ENCODE assay signal across 24 mouse cellular contexts in the genomic region with DNA sequence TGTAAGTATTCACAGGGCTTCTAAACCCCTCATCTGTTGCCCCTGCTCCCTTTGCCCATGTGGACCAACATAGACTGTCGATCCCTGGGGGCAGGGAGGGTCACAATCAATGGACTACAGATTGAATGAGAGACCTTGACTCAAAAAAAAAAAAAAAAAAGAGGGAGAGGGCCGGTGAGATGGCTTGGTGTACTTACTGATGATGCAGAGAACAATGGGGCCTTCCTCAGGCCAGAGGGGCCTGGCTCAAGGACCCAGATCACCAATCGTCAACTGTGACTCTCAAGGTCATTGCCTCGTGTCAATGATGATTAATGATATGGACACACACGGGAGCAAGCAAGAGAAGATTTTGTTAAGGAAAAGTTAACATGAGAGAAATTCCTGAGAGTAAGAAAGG. TPM values are rescaled to one million over a fixed set of nuclear protein-coding genes. Genes with fewer than 3 reads are reported as not detected.
DNase-seq lines count a peak whose midpoint lies in the region; ATAC-seq and TF ChIP-seq lines count a peak whose summit lies in the region.
"Had no signal": no experiment of that assay in that cellular context is flagged by ENCODE, and none has a peak within 500 bp of the region (broad histone marks: within the 10 kb centered on the region; RNA-seq: fewer than 3 reads in every experiment).

No protein-coding gene starts in this region.

- TF ChIP-seq CTCF in forebrain, postnatal 0 days (IDR thresholded peaks at IDR 0.05; ENCODE audit: low read depth) = no peak
- no peak for TF ChIP-seq CTCF in liver, adult 2 months (IDR thresholded peaks at IDR 0.05; ENCODE audit: low read depth, low read length)

- whole genome bisulfite sequencing in forebrain, embryonic 11.5 days = 49% methylated on average over 5 of the region's 5 CpGs
- 48% methylated on average over 5 of the region's 5 CpGs for WGBS in forebrain, postnatal 0 days
- 15% methylated on average over 5 of the region's 5 CpGs for WGBS in liver, adult 2 months
- 37% methylated on average over 5 of the region's 5 CpGs for WGBS in liver, embryonic 11.5 days
- WGBS in midbrain, embryonic 11.5 days = 43% methylated on average over 5 of the region's 5 CpGs
- 42% methylated on average over 5 of the region's 5 CpGs for WGBS in midbrain, embryonic 14.5 days

- no peaks in the 10 kb centered on the region for H3K79me2 ChIP-seq in liver, adult 2 months (ENCODE audit: control insufficient read depth, insufficient read depth, low read length)

- no peaks in the 10 kb centered on the region for H3K4me1 ChIP-seq in forebrain, embryonic 11.5 days (replicated peaks; ENCODE audit: control insufficient read depth, insufficient read depth, low read length)
- no peaks in the 10 kb centered on the region for H3K4me1 ChIP-seq in forebrain, postnatal 0 days (ENCODE audit: insufficient read depth)
- peaks cover 27% of the 10 kb centered on the region for H3K4me1 ChIP-seq in liver, adult 2 months (ENCODE audit: control insufficient read depth, insufficient read depth, low read length)
- no peaks in the 10 kb centered on the region for H3K4me1 ChIP-seq in liver, embryonic 11.5 days (replicated peaks; ENCODE audit: control insufficient read depth, insufficient read depth, low read length)
- H3K4me1 ChIP-seq in midbrain, embryonic 11.5 days (ENCODE audit: control insufficient read depth, insufficient read depth, low read length) = no peaks in the 10 kb centered on the region
- H3K4me1 ChIP-seq in midbrain, embryonic 14.5 days (ENCODE audit: control insufficient read depth, insufficient read depth, low read length) = no peaks in the 10 kb centered on the region
- H3K4me1 ChIP-seq: embryonic facial prominence, embryonic 10.5 days; embryonic facial prominence, embryonic 12.5 days; forebrain, embryonic 13.5 days had no signal

- no peak for ATAC-seq in forebrain, embryonic 11.5 days (replicated peaks; ENCODE audit: low FRiP score)
- no peak for ATAC-seq in forebrain, postnatal 0 days
- no peak for ATAC-seq in liver, embryonic 11.5 days (replicated peaks; ENCODE audit: low FRiP score)
- ATAC-seq in midbrain, embryonic 11.5 days (ENCODE audit: low FRiP score) = no peak
- ATAC-seq in midbrain, embryonic 14.5 days (ENCODE audit: low FRiP score, low TSS enrichment) = no peak
- ATAC-seq: activated CD4-positive, CD25-positive, alpha-beta regulatory T cell, adult 4 months; forebrain, embryonic 13.5 days; forebrain, embryonic 16.5 days; Patski had no signal

- H3K27ac ChIP-seq in forebrain, embryonic 11.5 days (ENCODE audit: low read depth, low read length) = no peak overlapping the region
- H3K27ac ChIP-seq in forebrain, postnatal 0 days (ENCODE audit: low read depth, low read length) = no peak overlapping the region
- peak overlapping the region; percentile 89 for H3K27ac ChIP-seq in liver, adult 2 months (replicated peaks; ENCODE audit: insufficient read depth, low read depth, low read length)
- H3K27ac ChIP-seq in liver, embryonic 11.5 days (ENCODE audit: low read depth, low read length) = no peak overlapping the region
- no peak overlapping the region for H3K27ac ChIP-seq in midbrain, embryonic 11.5 days (ENCODE audit: low read depth, low read length)
- no peak overlapping the region for H3K27ac ChIP-seq in midbrain, embryonic 14.5 days (replicated peaks; ENCODE audit: low read depth, low read length)
- H3K27ac ChIP-seq: embryonic facial prominence, embryonic 10.5 days; embryonic facial prominence, embryonic 12.5 days; forebrain, embryonic 13.5 days had no signal

- no peak overlapping the region for H3K4me2 ChIP-seq in forebrain, embryonic 11.5 days (ENCODE audit: low read depth, low read length, severe bottlenecking)
- H3K4me2 ChIP-seq in forebrain, postnatal 0 days (ENCODE audit: low read depth) = no peak overlapping the region
- no peak overlapping the region for H3K4me2 ChIP-seq in liver, embryonic 11.5 days
- no peak overlapping the region for H3K4me2 ChIP-seq in midbrain, embryonic 11.5 days
- no peak overlapping the region for H3K4me2 ChIP-seq in midbrain, embryonic 14.5 days (ENCODE audit: low read length)
- H3K4me2 ChIP-seq: embryonic facial prominence, embryonic 12.5 days; forebrain, embryonic 13.5 days had no signal

- TF ChIP-seq POLR2A in liver, adult 2 months (IDR thresholded peaks at IDR 0.05; ENCODE audit: extremely low read depth, insufficient read depth, low read length) = no peak

- DNase-seq in forebrain, embryonic 11.5 days (ENCODE audit: low spot score) = peak; percentile 18
- DNase-seq in forebrain, postnatal 0 days = no peak
- DNase-seq in liver, adult 2 months (ENCODE audit: extremely low read depth, low read depth, low spot score) = no peak
- no peak for DNase-seq in liver, embryonic 11.5 days (ENCODE audit: low spot score)
- peak; percentile 59 for DNase-seq in midbrain, embryonic 11.5 days (ENCODE audit: low spot score, missing footprints)
- DNase-seq in midbrain, embryonic 14.5 days = no peak
- DNase-seq in ovary, postnatal 14 days (ENCODE audit: low spot score) = no peak
- DNase-seq: adrenal gland, adult 8-10 months; adrenal gland, postnatal 14 days; adrenal gland, postnatal 36 days; cerebellum, adult 11-12 months; cerebellum, adult 2 months; cerebellum, adult 9-10 months; cerebellum, postnatal 25 days had no signal

- no peak overlapping the region for H3K9ac ChIP-seq in forebrain, embryonic 11.5 days (ENCODE audit: low read length)
- H3K9ac ChIP-seq in forebrain, postnatal 0 days = no peak overlapping the region
- H3K9ac ChIP-seq in liver, adult 2 months (ENCODE audit: low read depth, low read length) = no peak overlapping the region
- no peak overlapping the region for H3K9ac ChIP-seq in liver, embryonic 11.5 days (ENCODE audit: low read depth, low read length)
- H3K9ac ChIP-seq in midbrain, embryonic 11.5 days (ENCODE audit: low read length) = no peak overlapping the region
- no peak overlapping the region for H3K9ac ChIP-seq in midbrain, embryonic 14.5 days (replicated peaks; ENCODE audit: low read length)
- H3K9ac ChIP-seq: embryonic facial prominence, embryonic 12.5 days; forebrain, embryonic 13.5 days had no signal

- H3K36me3 ChIP-seq in forebrain, embryonic 11.5 days (ENCODE audit: control insufficient read depth, insufficient read depth, low read length) = no peaks in the 10 kb centered on the region
- no peaks in the 10 kb centered on the region for H3K36me3 ChIP-seq in forebrain, postnatal 0 days (ENCODE audit: insufficient read depth)
- no peaks in the 10 kb centered on the region for H3K36me3 ChIP-seq in liver, adult 2 months (ENCODE audit: control insufficient read depth, insufficient read depth, low read length)
- H3K36me3 ChIP-seq in liver, embryonic 11.5 days (ENCODE audit: control insufficient read depth, insufficient read depth, low read length) = no peaks in the 10 kb centered on the region
- H3K36me3 ChIP-seq in midbrain, embryonic 11.5 days (ENCODE audit: control insufficient read depth, insufficient read depth, low read length) = no peaks in the 10 kb centered on the region
- no peaks in the 10 kb centered on the region for H3K36me3 ChIP-seq in midbrain, embryonic 14.5 days (ENCODE audit: control insufficient read depth, insufficient read depth, low read length)
- H3K36me3 ChIP-seq: embryonic facial prominence, embryonic 10.5 days; embryonic facial prominence, embryonic 12.5 days; G1E had no signal

- H3K4me3 ChIP-seq in forebrain, embryonic 11.5 days (ENCODE audit: low read depth, low read length) = no peak overlapping the region
- H3K4me3 ChIP-seq in forebrain, postnatal 0 days (ENCODE audit: low read depth, low read length) = no peak overlapping the region
- H3K4me3 ChIP-seq in liver, adult 2 months (ENCODE audit: insufficient read depth, low read depth, low read length) = no peak overlapping the region
- H3K4me3 ChIP-seq in liver, embryonic 11.5 days (ENCODE audit: low read depth, low read length) = no peak overlapping the region
- H3K4me3 ChIP-seq in midbrain, embryonic 11.5 days (ENCODE audit: low read depth, low read length) = no peak overlapping the region
- H3K4me3 ChIP-seq in midbrain, embryonic 14.5 days (replicated peaks; ENCODE audit: low read depth, low read length) = no peak overlapping the region
- H3K4me3 ChIP-seq: embryonic facial prominence, embryonic 10.5 days; embryonic facial prominence, embryonic 12.5 days; forebrain, embryonic 13.5 days had no signal

- no peaks in the 10 kb centered on the region for H3K9me3 ChIP-seq in forebrain, embryonic 11.5 days (ENCODE audit: control insufficient read depth, low read length)
- H3K9me3 ChIP-seq in forebrain, postnatal 0 days (ENCODE audit: low read length) = no peaks in the 10 kb centered on the region
- no peaks in the 10 kb centered on the region for H3K9me3 ChIP-seq in liver, embryonic 11.5 days (ENCODE audit: control insufficient read depth, low read length)
- H3K9me3 ChIP-seq in midbrain, embryonic 11.5 days (ENCODE audit: control insufficient read depth, low read length) = no peaks in the 10 kb centered on the region
- no peaks in the 10 kb centered on the region for H3K9me3 ChIP-seq in midbrain, embryonic 14.5 days (ENCODE audit: control insufficient read depth, low read length)
- H3K9me3 ChIP-seq: embryonic facial prominence, embryonic 10.5 days; embryonic facial prominence, embryonic 12.5 days; forebrain, embryonic 13.5 days had no signal

- H3K27me3 ChIP-seq in forebrain, embryonic 11.5 days (ENCODE audit: control insufficient read depth, insufficient read depth, low read length) = no peaks in the 10 kb centered on the region
- no peaks in the 10 kb centered on the region for H3K27me3 ChIP-seq in forebrain, postnatal 0 days (ENCODE audit: insufficient read depth, low read length)
- H3K27me3 ChIP-seq in liver, adult 2 months (ENCODE audit: control insufficient read depth, insufficient read depth, low read length) = no peaks in the 10 kb centered on the region
- no peaks in the 10 kb centered on the region for H3K27me3 ChIP-seq in liver, embryonic 11.5 days (replicated peaks; ENCODE audit: control insufficient read depth, insufficient read depth, low read length)
- no peaks in the 10 kb centered on the region for H3K27me3 ChIP-seq in midbrain, embryonic 11.5 days (ENCODE audit: control insufficient read depth, insufficient read depth, low read length)
- H3K27me3 ChIP-seq in midbrain, embryonic 14.5 days (ENCODE audit: control insufficient read depth, insufficient read depth, low read length) = no peaks in the 10 kb centered on the region
- H3K27me3 ChIP-seq: embryonic facial prominence, embryonic 12.5 days; forebrain, embryonic 13.5 days; Patski had no signal

RNA-seq across cellular contexts. Expression of a gene that starts 12.2 kb away (rescaled TPM):
- 0.16 and 0.21 TPM in 2 replicates for polyA plus RNA-seq in forebrain, embryonic 11.5 days (2014; fragmentation: Nextera tagmentation; extraction: Ambion mirVana)
- total RNA-seq in forebrain, postnatal 0 days (2014; rRNA removed) = 0.08 and 2.0 TPM in 2 replicates
- 0.36 and 0.44 TPM in 2 replicates for polyA plus RNA-seq in forebrain, postnatal 0 days (2015; fragmentation: Nextera tagmentation; extraction: Ambion mirVana)
- total RNA-seq in liver, adult 2 months (2014; rRNA removed) = 0.09 TPM in 1 of 2 replicates, not detected in the other
- polyA plus RNA-seq in liver, adult 2 months (2012; rRNA removed) = not detected in 2 replicates
- 2.9 and 3.2 TPM in 2 replicates for polyA plus RNA-seq in liver, embryonic 11.5 days (2014; fragmentation: Nextera tagmentation; extraction: Ambion mirVana)
- 0.11 and 0.34 TPM in 2 replicates for polyA plus RNA-seq in midbrain, embryonic 11.5 days (2014; fragmentation: Nextera tagmentation; extraction: Ambion mirVana)
- polyA plus RNA-seq in midbrain, embryonic 14.5 days (2014; fragmentation: Nextera tagmentation; extraction: Ambion mirVana) = 0.11 TPM in 2 replicates
- total RNA-seq: adrenal gland, adult 18-20 months; adrenal gland, postnatal 36 days had no signal
- polyA plus RNA-seq: activated CD4-positive, CD25-positive, alpha-beta regulatory T cell, adult 4 months; embryonic facial prominence, embryonic 14.5 days; G1E had no signal

RNA-seq across cellular contexts. Expression of a gene that starts 15.8 kb away (rescaled TPM):
- not detected in 2 replicates for polyA plus RNA-seq in forebrain, embryonic 11.5 days (2014; fragmentation: Nextera tagmentation; extraction: Ambion mirVana)
- total RNA-seq in forebrain, postnatal 0 days (2014; rRNA removed) = not detected in 2 replicates
- 0.16 TPM in 1 of 2 replicates, not detected in the other for polyA plus RNA-seq in forebrain, postnatal 0 days (2015; fragmentation: Nextera tagmentation; extraction: Ambion mirVana)
- 133 and 148 TPM in 2 replicates for total RNA-seq in liver, adult 2 months (2014; rRNA removed)
- 125 and 174 TPM in 2 replicates for polyA plus RNA-seq in liver, adult 2 months (2012; rRNA removed)
- polyA plus RNA-seq in liver, embryonic 11.5 days (2014; fragmentation: Nextera tagmentation; extraction: Ambion mirVana) = not detected in 2 replicates
- polyA plus RNA-seq in midbrain, embryonic 11.5 days (2014; fragmentation: Nextera tagmentation; extraction: Ambion mirVana) = not detected in 2 replicates
- not detected in 2 replicates for polyA plus RNA-seq in midbrain, embryonic 14.5 days (2014; fragmentation: Nextera tagmentation; extraction: Ambion mirVana)
- total RNA-seq: G1E had no signal
- polyA plus RNA-seq: embryonic facial prominence, embryonic 10.5 days; embryonic facial prominence, embryonic 12.5 days; embryonic facial prominence, embryonic 14.5 days; forebrain, embryonic 13.5 days; forebrain, embryonic 16.5 days; G1E had no signal

RNA-seq across cellular contexts. Expression of a gene that starts 46.0 kb away (rescaled TPM):
- polyA plus RNA-seq in forebrain, embryonic 11.5 days (2014; fragmentation: Nextera tagmentation; extraction: Ambion mirVana) = not detected in 2 replicates
- not detected in 2 replicates for total RNA-seq in forebrain, postnatal 0 days (2014; rRNA removed)
- polyA plus RNA-seq in forebrain, postnatal 0 days (2015; fragmentation: Nextera tagmentation; extraction: Ambion mirVana) = 0.08 TPM in 1 of 2 replicates, not detected in the other
- total RNA-seq in liver, adult 2 months (2014; rRNA removed) = 0.07 and 0.09 TPM in 2 replicates
- 0.26 and 0.73 TPM in 2 replicates for polyA plus RNA-seq in liver, adult 2 months (2012; rRNA removed)
- not detected in 2 replicates for polyA plus RNA-seq in liver, embryonic 11.5 days (2014; fragmentation: Nextera tagmentation; extraction: Ambion mirVana)
- polyA plus RNA-seq in midbrain, embryonic 11.5 days (2014; fragmentation: Nextera tagmentation; extraction: Ambion mirVana) = not detected in 2 replicates
- polyA plus RNA-seq in midbrain, embryonic 14.5 days (2014; fragmentation: Nextera tagmentation; extraction: Ambion mirVana) = not detected in 2 replicates
- total RNA-seq: adrenal gland, postnatal 14 days; adrenal gland, postnatal 36 days; G1E had no signal
- polyA plus RNA-seq: C2C12; cerebellum, adult 2 months; embryonic facial prominence, embryonic 10.5 days; embryonic facial prominence, embryonic 12.5 days; embryonic facial prominence, embryonic 14.5 days; forebrain, embryonic 13.5 days; forebrain, embryonic 16.5 days; G1E had no signal

Comparison
In these comparisons a context has a peak if more than half of its experiments do, and no peak if none do; other contexts are left out.
1. DNase-seq: peak in forebrain, embryonic 11.5 days (single experiment) and midbrain, embryonic 11.5 days (single experiment); none in forebrain, postnatal 0 days (single experiment), liver, adult 2 months (single experiment), liver, embryonic 11.5 days (single experiment), midbrain, embryonic 14.5 days (single experiment) and ovary, postnatal 14 days (single experiment).
2. RNA of a gene that starts 15.8 kb away (polyA plus RNA-seq): 125 to 174 TPM in liver, adult 2 months; 0.16 TPM in forebrain, postnatal 0 days, not detected in liver, embryonic 11.5 days, not detected in forebrain, embryonic 11.5 days, not detected in midbrain, embryonic 11.5 days and not detected in midbrain, embryonic 14.5 days; every median in the first group is over 100 times any median in the second.